Mouse (Mus musculus): Measurements from ENCODE around the gene Ankrd13b. TPM values are rescaled to one million over a fixed set of nuclear protein-coding genes. Genes with fewer than 3 reads are reported as not detected.

Gene Ankrd13b
- total RNA-seq, 2 experiments from 2014 or later, result 87.3 to 93.8 TPM

DNA sequence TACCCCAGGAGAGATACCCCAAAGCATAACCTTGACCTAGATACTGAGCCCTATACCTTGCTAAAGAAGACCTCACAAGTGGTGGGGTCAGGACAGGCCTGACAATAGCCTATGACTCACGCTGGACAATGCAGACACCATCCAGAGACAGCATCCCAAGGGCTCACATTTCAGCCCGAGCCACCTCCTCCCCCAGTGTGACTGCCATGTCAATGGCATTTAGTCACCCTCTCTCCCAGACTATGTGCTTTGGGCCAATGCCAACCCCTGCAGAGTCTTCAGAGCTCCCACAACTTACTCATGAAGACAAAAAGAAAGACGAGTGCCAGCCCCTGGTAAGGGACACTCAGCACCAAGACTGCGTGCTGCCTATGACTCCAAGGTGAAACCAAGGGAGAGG, 24.8 kb downstream of the Ankrd13b start:
- no peak for DNase-seq (ENCODE audit: extremely low spot score in 1 of 2, low spot score in 1 of 2)

DNA sequence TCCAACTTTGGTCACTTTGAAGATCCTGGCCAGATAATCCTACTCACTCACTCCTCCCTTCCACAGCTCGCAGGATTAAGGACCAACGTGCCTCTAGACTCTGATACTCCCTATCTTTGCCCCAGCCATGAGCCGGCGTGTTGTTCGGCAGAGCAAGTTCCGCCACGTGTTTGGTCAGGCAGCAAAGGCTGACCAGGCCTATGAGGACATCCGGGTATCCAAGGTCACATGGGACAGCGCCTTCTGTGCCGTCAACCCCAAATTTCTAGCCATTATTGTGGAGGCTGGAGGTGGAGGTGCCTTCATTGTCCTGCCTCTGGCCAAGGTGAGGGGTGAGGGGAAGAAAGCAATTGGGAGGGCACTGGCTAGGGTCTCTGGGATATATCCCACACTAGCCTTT, 25.7 kb downstream of the Ankrd13b start:
- no peak for DNase-seq (ENCODE audit: extremely low spot score in 1 of 2, low spot score in 1 of 2)

DNA sequence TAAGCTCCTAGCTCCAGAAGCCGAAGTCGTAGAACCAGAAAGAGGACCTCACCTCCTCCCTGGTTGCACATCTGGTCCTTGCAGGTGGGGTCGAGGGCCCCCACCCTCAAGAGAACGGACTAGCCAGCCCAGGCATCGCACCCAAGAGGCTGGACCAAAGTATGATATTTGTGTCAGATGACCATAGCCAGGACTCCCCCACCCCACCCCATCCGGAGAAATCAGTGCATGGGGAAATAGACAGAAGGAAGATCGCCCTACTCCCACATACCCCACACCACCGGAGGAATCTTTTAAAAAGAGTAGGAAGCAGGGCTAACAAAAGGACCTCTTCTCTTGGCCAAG, 26.4 kb downstream of the Ankrd13b start:
- no peak for DNase-seq (ENCODE audit: extremely low spot score in 1 of 2, low spot score in 1 of 2)

DNA sequence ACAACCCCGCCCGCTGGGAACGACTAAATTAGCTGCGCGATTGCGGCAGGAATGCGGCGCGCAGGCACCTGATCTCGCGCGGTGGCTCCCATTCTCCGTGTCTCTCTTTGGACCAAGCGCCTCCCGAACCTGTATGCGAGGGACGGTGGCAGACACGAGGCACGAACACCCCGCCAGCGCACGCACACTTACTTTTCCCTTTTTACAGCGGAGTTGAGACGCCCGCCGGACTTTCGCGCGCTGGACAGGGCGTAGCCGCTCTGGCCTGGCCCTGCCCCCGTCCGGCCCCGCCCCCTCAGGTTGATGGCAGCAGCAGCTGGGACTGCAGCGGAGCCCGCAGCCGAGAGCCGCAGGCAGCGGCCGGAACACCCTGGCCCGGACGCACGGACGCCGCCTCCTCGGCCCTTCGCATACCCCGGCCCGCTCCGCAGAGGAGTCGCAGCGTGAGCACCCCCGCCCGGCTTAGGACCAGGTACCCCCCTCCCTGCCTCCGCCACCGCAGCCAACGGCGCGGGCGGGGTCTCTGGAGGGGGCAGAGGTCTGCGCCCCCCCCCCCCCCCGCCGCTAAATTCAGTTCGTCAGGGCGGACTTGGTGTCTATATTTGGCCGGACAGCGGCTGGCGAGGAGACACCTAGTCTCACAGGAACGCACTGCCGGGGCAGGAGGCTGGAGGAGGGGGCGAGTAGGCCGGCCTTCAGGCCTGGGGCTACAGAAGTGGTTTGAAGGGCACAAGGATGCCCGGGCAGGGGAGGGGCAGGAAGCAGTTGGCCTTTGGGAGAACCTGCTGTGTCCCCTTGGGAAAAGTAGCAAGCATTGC, 27.0 kb downstream of the Ankrd13b start, which contains the start of gene Coro6:
TSS of gene Coro6 (plus strand) at position 129 of the 818 bp plus-strand sequence.
- DNase-seq (ENCODE audit: extremely low spot score in 1 of 2, low spot score in 1 of 2), result no peak

DNA sequence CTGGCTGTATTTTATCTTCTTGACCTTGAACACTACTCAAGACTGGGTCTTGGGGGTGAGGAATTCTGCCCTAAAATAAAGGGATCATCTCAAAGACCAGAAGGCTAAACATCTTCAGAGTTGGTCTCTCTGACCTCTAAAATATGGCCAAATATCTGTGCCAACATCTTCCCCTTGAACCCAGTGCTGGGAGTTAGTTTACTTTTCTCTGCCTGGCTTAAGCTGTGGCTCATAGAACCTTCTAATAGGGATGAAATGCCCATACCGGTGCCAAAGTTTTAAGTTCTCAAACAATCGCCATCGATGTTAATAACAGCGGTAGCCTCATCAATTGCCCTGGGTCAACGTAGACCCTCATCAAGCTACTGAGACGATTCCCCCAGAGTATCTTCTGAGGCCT, 27.6 kb downstream of the Ankrd13b start:
- DNase-seq (ENCODE audit: extremely low spot score in 1 of 2, low spot score in 1 of 2), result no peak

DNA sequence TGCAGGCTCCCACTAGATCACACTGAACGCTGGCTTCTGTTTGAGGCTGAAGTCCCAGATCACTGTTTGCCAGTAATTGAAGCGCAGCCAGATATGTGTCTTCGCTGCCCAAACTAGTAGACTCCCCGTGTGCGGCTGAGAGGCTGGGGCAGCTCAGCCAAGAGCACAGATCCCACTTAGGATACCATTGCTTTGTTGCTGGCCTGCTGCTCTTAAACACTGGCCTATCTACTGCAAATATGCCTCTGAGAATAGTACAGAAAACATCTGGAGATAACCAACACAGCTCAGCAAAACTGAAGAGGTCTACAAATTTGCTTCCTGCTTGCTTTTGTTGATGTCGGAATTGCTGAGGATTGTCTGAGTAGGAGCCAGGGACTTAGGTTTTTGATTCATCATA, 32.6 kb downstream of the Ankrd13b start:
- DNase-seq (ENCODE audit: extremely low spot score in 1 of 2, low spot score in 1 of 2), result no peak

DNA sequence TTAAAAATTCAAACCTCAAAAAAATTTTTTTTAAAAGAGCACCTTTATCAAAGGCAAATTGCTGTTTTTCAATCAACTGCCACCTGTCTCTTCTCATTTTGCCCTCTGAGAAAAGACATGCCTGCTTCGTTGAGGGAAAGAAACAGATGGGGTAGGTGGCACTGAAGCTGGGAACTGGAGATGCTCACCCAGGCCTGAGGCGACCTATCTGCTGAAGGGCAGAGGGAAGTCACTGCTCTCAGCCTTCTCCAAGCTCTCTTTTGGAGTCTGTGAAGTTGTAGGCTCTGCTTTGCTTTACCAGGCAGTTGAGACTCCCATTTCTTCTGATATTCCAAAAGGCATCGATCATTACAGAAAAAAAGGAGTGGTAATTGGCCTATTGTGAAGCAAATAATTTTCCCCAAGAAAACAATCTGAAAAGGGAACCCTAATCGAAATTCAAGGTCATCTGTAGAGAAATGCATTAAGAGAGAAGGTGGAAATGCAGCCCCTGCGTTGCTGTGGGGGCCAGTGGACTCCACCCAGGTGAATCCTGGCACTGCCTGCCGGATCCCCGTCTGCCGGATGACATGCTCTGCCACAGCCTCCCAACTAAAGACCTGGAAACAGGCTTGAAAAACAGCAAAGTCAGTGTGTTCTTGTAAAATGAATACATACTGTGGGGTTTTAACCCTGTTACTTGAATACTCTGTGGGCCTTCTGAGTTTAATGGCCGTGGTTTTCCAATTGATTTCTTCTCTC, 33.5 kb downstream of the Ankrd13b start:
- DNase-seq (ENCODE audit: extremely low spot score in 1 of 2, low spot score in 1 of 2), result no peak

DNA sequence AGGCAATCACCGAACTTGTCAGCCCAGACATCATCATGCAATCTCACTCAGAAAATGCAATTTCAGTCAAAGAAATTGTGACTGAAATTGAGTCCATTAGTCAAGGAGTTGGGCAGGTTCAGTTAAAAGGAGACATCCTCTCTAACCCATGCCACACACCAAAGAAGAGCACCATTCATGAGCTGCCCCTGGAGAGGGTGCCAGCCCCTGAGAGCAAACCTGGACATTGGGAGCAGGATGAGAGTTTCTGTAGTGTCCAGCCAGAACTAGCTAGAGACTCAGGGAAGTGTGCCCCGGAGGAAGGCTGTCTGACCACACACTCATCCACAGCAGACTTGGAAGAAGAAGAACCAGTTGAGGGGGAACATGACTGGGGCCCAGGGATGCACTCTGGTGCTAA, 36.1 kb downstream of the Ankrd13b start:
- no peak for DNase-seq (ENCODE audit: extremely low spot score in 1 of 2, low spot score in 1 of 2)

DNA sequence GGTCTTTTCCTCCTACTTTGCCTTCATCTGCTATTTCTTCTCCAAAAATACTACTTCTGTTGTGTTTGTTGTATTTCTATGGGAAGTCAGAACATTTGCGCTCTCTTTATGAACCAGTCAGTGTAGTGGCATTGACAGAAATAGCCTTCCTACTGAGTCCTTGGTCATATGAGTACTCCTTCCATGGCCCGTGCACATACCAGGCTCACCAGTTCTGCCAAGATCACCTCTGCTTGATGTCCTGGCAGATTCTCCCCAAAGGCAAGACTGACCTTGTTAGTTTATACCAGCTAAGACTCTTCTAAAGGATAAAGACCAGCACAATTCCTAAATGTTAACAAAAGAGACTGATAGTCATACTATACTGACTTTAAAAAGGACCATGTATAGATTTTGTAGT, 37.8 kb downstream of the Ankrd13b start:
- no peak for DNase-seq (ENCODE audit: extremely low spot score in 1 of 2, low spot score in 1 of 2)

DNA sequence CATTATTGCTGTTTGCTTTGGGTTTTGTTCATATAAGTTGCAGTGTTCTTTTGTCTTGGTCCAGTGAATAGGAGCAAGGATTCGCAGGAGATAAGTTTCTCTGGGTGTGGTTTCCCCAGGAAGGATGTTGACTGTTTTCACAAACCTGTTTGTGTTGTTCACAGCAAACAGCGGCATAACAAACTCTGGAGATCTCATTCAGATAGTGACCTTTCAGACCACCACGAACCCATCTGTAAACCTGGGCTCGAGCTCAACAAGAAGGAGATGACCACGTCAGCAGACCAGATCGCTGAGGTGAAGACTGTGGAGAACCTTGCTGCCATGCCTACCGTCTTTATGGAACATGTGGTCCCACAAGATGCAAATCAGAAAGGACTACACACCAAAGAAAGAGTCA, 40.3 kb downstream of the Ankrd13b start:
- DNase-seq (ENCODE audit: extremely low spot score in 1 of 2, low spot score in 1 of 2), result no peak

DNA sequence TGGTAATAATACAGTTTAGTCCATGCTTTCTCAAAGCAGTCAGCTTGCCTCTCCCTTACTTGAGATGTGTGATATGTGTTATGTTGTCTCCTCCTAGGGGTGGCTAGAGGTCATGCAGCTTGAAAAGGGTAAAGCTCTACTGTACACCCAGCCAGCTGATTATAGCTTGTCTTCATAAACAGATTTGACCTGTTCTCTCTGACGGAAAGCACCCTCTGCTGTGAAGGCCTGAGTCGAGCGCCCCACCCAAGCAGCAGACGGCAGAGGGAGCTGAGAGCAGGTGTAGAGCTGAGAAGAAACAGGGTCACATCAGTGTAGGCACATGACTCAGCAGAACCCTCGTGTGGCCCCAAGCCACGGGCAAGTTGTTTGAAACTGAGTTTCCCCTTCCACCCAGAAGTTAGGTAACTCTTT, 42.8 kb downstream of the Ankrd13b start:
- DNase-seq (ENCODE audit: extremely low spot score in 1 of 2, low spot score in 1 of 2), result no peak

DNA sequence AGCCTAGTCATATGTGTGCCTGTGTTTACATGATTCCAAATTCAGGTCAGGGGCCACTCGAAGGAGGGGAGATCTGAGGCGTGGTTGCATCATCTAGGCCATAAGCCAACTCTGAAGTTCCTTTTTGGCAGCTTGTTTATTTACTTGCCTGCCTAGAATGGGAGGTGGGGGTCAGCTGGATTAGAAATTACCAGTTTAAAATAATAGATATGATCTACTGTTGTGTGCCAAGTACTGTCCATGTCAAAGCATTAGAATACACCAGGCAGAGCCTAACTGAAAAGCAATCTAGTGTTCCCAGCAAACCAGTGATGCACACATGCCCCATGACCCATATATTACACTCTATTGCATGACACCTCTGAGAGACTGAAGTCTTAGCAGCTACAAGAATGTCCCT, 44.5 kb downstream of the Ankrd13b start:
- DNase-seq (ENCODE audit: extremely low spot score in 1 of 2, low spot score in 1 of 2), result no peak

DNA sequence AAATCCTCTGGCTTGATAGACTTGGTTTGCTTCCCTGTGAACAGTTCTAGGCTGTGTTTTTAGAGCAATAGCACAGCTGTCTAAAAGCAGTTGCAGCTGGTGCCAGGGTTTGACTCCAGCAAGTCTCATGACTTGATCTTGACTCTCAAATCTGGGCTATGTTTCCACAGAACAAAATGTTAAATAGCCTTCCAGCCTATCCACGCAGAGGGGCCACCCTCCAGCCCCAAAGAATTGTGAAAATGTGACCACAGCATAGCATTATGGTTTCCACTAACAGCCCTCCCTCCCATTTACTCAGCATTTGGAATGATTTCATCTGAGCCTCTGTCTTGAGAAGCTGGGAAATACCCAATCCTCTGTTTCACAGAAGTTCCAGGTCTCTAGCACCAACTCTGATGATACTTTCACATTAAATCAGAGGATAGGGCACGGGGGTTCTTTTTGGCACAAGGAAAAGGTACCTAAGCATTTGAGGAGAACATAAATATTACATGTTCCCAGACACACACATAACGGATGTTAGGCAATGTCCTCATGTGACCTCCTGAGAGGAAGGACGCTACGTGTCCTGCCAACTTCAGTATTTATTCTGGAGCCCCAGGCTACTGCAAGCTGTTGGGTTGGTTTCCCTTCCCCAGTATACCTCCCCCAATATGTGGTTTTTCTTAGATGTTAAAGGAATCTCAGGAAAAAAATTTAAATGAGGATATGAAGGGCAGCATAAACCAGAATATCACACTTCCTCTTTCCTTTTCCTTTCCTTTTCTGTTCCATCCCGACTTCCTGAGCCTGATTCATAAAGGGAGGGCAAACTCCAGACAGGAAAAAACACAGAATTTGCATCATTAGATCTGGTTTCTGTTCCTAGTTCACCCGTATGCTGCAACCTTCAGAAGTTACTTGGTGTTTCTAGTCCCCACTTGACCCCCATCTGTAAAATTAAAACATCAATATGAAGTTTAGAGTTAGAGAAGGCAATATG, 47.0 kb downstream of the Ankrd13b start:
- no peak for DNase-seq (ENCODE audit: extremely low spot score in 1 of 2, low spot score in 1 of 2)

DNA sequence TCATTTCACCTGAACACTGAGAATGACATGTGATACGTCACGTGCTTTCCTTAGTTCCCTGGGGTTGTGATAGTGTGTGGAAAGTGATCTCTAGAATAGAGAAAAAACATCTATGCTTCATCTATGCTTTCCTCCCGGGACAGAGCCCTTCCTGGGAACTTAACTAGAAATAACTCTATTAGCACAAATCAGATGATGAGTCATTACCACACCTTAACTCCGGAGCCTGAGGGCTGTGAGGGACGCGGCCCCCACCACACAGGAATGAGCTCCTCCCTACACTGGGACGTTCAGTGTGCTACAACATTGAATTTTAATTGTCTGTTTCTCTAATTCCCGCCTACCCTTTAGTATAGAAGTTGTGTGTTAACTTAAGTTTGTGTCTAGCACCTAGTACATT, 48.5 kb downstream of the Ankrd13b start:
- no peak for DNase-seq (ENCODE audit: extremely low spot score in 1 of 2, low spot score in 1 of 2)

DNA sequence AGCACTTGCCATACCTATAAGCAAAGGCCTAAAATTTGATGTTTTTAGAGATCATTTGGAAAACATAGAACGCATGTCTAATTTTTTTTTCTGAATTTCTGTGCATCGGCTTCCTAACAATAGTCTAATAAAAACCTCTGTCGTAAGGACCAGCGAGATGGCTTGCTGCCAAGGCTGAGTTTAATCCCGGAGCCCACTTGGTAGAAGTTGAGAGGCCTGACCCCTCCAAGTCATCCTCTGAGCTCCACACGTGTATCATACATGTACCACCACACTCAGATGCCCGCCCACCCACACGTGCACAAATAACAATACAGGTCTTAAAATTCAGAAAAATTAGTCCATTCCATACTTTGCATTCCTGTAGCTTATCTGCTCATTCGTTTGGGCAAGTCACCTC, 49.4 kb downstream of the Ankrd13b start:
- DNase-seq (ENCODE audit: extremely low spot score in 1 of 2, low spot score in 1 of 2), result no peak

DNA sequence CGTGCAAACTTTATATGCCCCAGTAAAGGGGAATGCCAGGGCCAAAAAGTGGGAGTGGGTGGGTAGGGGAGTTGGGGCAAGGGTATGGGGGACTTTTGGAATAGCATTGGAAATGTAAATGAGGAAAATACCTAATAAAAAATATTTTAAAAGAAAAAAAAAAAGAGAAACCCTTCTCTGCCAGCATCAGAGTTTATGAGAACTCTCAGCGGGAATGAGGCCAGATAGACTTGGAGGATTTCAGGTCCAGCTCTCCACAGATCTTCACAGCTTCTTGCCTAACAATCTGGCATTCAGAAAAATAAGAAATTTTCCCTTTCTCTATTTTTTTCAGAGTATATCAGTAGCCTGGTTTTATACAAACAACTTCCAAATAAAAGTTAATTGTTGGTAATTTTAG, 52.5 kb downstream of the Ankrd13b start:
- DNase-seq (ENCODE audit: extremely low spot score in 1 of 2, low spot score in 1 of 2), result no peak

DNA sequence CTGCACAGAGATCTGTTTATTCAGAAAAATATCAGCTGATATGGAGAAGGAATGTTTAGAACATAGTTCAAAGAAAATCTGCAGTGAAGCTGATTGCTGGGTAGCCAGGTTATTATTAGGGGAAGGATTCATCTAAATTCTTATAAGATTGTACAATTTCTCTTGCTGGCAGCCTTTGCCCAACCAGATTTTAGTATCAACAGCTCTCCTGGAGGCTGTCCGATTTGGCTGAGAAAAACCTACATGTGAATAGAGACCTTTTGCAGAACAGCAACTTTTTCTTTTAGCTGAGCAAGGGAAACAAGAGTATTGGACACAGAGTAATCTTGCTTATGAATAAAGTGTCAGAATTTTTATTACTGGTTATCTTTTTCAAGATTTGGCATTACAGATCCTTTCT, 61.0 kb downstream of the Ankrd13b start:
- no peak for DNase-seq (ENCODE audit: extremely low spot score in 1 of 2, low spot score in 1 of 2)

DNA sequence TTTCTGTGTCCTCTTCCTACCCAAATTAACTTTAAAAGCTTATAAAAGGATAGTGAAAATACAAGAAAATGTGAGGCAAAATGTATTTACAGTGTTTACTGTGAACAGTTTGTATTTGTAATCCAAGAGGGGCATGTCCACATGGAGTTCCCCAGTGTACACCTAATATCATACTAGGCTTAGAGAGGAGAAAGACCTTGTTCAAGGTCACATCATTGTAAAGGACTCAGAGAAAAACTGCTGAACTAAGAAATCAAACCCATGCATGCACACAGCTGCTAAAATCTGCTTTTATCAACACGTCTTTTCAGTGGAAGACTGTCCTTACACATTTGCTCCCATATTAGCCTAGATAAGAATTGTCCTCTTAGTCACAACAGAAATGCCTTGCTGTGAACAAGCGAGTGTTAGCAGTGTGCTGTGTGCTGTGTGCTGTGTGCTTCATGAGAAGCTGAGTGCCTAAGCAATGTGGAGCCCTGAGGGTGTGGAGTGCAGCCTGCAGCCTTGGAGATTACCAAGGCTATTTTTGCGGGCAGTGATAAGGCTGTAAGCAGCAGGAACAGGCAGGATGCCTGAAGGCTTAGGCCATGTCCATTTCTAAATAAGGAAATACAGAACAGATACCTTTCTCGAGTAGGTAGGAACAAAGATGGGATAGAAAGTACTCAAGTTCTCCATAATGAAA, 66.2 kb downstream of the Ankrd13b start:
- DNase-seq (ENCODE audit: extremely low spot score in 1 of 2, low spot score in 1 of 2), result no peak
